Mouse (Mus musculus): Measurements from ENCODE around the gene Smo. TPM values are rescaled to one million over a fixed set of nuclear protein-coding genes. Genes with fewer than 3 reads are reported as not detected.
A peak's percentile ranks its signal among the peaks of the same experiment; 100 is the strongest.
"Not testable (repeated sequence)": the region's sequence is repeated elsewhere in the genome, so short reads cannot be mapped to it uniquely, and the experiment has no call there.

Gene Smo
- polyA plus RNA-seq, 1 experiment from 2014 or later, result 3.2 TPM

GRCm38 (mm10) chr6:29760397-29760796 lies 25.1 kb downstream of the Smo start:
- not testable (repeated sequence) for H3K36me3 ChIP-seq (replicated peaks); H3K4me1 ChIP-seq (replicated peaks); H3K9ac ChIP-seq; ATAC-seq (ENCODE audit: insufficient read depth); H3K9me3 ChIP-seq (replicated peaks); H3K27ac ChIP-seq (replicated peaks); H3K4me2 ChIP-seq; H3K4me3 ChIP-seq (replicated peaks); H3K27me3 ChIP-seq
- 70% methylated on average over 2 of the region's 2 CpGs for WGBS (ENCODE audit: insufficient replicate concordance)

GRCm38 (mm10) chr6:29761282-29761681 lies 26.0 kb downstream of the Smo start:
- Histone ChIP-seq H3K4me1 (replicated peaks) (no peaks in the 10 kb centered on the region; the same call in 1 of the 2 replicates), H3K27me3 (no peaks in the 10 kb centered on the region), H3K4me3 (replicated peaks) (no peak overlapping the region), H3K27ac (replicated peaks) (no peak overlapping the region), H3K9me3 (replicated peaks) (no peaks in the 10 kb centered on the region), H3K9ac (no peak overlapping the region), H3K4me2 (no peak overlapping the region), H3K36me3 (replicated peaks) (0 out of 2 replicates have a peak, but pooled peaks cover 3% of the 10 kb centered on the region)
- 64% methylated on average over 4 of the region's 4 CpGs for WGBS (ENCODE audit: insufficient replicate concordance)
- ATAC-seq (ENCODE audit: insufficient read depth), result no peak

- Histone ChIP-seq H3K4me1 (replicated peaks) (peaks cover 3% of the 10 kb centered on the region; the same call in 1 of the 2 replicates), H3K4me3 (replicated peaks) (no peak overlapping the region), H3K36me3 (replicated peaks) (no peaks in the 10 kb centered on the region), H3K27me3 (no peaks in the 10 kb centered on the region), H3K9me3 (replicated peaks) (no peaks in the 10 kb centered on the region), H3K4me2 (no peak overlapping the region), H3K9ac (no peak overlapping the region), H3K27ac (replicated peaks) (no peak overlapping the region)
- 57% methylated on average over 4 of the region's 4 CpGs for WGBS (ENCODE audit: insufficient replicate concordance)
- ATAC-seq (ENCODE audit: insufficient read depth), result no peak
Measured at GRCm38 (mm10) chr6:29762524-29762923, 27.2 kb downstream of the Smo start.

- no peak for ATAC-seq (ENCODE audit: insufficient read depth)
- H3K36me3 ChIP-seq (replicated peaks), result no peaks in the 10 kb centered on the region
Measured at GRCm38 (mm10) chr6:29766874-29767273, 31.6 kb downstream of the Smo start.

GRCm38 (mm10) chr6:29767813-29768660 lies 32.7 kb downstream of the Smo start, which contains the start of gene Ahcyl2:
TSS of gene Ahcyl2 (plus strand) at chr6:29768011.
- ATAC-seq (ENCODE audit: insufficient read depth), result peak; percentile 94
- WGBS (ENCODE audit: insufficient replicate concordance), result under 1% methylated on average over 54 of the region's 61 CpGs

More at GRCm38 (mm10) chr6:29766874-29767273, 31.6 kb downstream of the Smo start:
- no peak overlapping the region for H3K27ac ChIP-seq (replicated peaks)
- H3K4me3 ChIP-seq (replicated peaks), result no peak overlapping the region
- H3K27me3 ChIP-seq, result no peaks in the 10 kb centered on the region
- H3K9me3 ChIP-seq (replicated peaks), result no peaks in the 10 kb centered on the region
- H3K4me2 ChIP-seq, result no peak overlapping the region
- H3K9ac ChIP-seq, result no peak overlapping the region
- WGBS (ENCODE audit: insufficient replicate concordance), result 64% methylated on average over 2 of the region's 2 CpGs
- peaks cover 29% of the 10 kb centered on the region for H3K4me1 ChIP-seq (replicated peaks)

GRCm38 (mm10) chr6:29768791-29769441 lies 33.6 kb downstream of the Smo start:
- peak overlapping the region; percentile 99 for H3K4me2 ChIP-seq
- H3K9ac ChIP-seq, result peak overlapping the region; percentile 85
- peak; percentile 63 for ATAC-seq (ENCODE audit: insufficient read depth)
- no peaks in the 10 kb centered on the region for H3K36me3 ChIP-seq (replicated peaks)
- peak overlapping the region; percentile 89 for H3K4me3 ChIP-seq (replicated peaks)
- under 1% methylated on average over 44 of the region's 50 CpGs for WGBS (ENCODE audit: insufficient replicate concordance)
- H3K27me3 ChIP-seq, result no peaks in the 10 kb centered on the region
- no peaks in the 10 kb centered on the region for H3K9me3 ChIP-seq (replicated peaks)
- H3K27ac ChIP-seq (replicated peaks), result peak overlapping the region; percentile 81
- H3K4me1 ChIP-seq (replicated peaks), result peaks cover 31% of the 10 kb centered on the region

More at GRCm38 (mm10) chr6:29767813-29768660, 32.7 kb downstream of the Smo start, which contains the start of gene Ahcyl2:
- H3K9me3 ChIP-seq (replicated peaks), result no peaks in the 10 kb centered on the region
- peak within 1 kb of the TSS; percentile 85 for H3K9ac ChIP-seq
- peak within 1 kb of the TSS; percentile 81 for H3K27ac ChIP-seq (replicated peaks)
- H3K27me3 ChIP-seq, result no peaks in the 10 kb centered on the region
- H3K4me1 ChIP-seq (replicated peaks), result peaks cover 29% of the 10 kb centered on the region
- peak within 1 kb of the TSS; percentile 89 for H3K4me3 ChIP-seq (replicated peaks)
- no peaks in the 10 kb centered on the region for H3K36me3 ChIP-seq (replicated peaks)
- H3K4me2 ChIP-seq, result peak within 1 kb of the TSS; percentile 99

- no peak for ATAC-seq (ENCODE audit: insufficient read depth)
- WGBS (ENCODE audit: insufficient replicate concordance), result 60% methylated on average over 2 of the region's 2 CpGs
- H3K36me3 ChIP-seq (replicated peaks), result no peaks in the 10 kb centered on the region
- no peak overlapping the region for H3K4me2 ChIP-seq
- H3K27ac ChIP-seq (replicated peaks), result no peak overlapping the region
- no peak overlapping the region for H3K9ac ChIP-seq
- peaks cover 39% of the 10 kb centered on the region for H3K4me1 ChIP-seq (replicated peaks)
- no peak overlapping the region for H3K4me3 ChIP-seq (replicated peaks)
- no peaks in the 10 kb centered on the region for H3K27me3 ChIP-seq
- no peaks in the 10 kb centered on the region for H3K9me3 ChIP-seq (replicated peaks)
Measured at GRCm38 (mm10) chr6:29770672-29771321, 35.5 kb downstream of the Smo start.

GRCm38 (mm10) chr6:29772236-29772635 lies 36.9 kb downstream of the Smo start:
- no peaks in the 10 kb centered on the region for H3K27me3 ChIP-seq
- WGBS (ENCODE audit: insufficient replicate concordance), result 84% methylated on average over 3 of the region's 3 CpGs

GRCm38 (mm10) chr6:29774161-29774560 lies 38.9 kb downstream of the Smo start:
- Histone ChIP-seq H3K4me3 (replicated peaks) (no peak overlapping the region), H3K4me1 (replicated peaks) (peaks cover 38% of the 10 kb centered on the region), H3K27me3 (no peaks in the 10 kb centered on the region), H3K27ac (replicated peaks) (no peak overlapping the region), H3K4me2 (no peak overlapping the region), H3K9ac (no peak overlapping the region), H3K9me3 (replicated peaks) (no peaks in the 10 kb centered on the region), H3K36me3 (replicated peaks) (no peaks in the 10 kb centered on the region)
- no peak for ATAC-seq (ENCODE audit: insufficient read depth)
- 73% methylated on average over 1 of the region's 1 CpGs for WGBS (ENCODE audit: insufficient replicate concordance)

More at GRCm38 (mm10) chr6:29772236-29772635, 36.9 kb downstream of the Smo start:
- no peak overlapping the region for H3K4me2 ChIP-seq
- H3K9ac ChIP-seq, result no peak overlapping the region
- no peak overlapping the region for H3K4me3 ChIP-seq (replicated peaks)
- no peak for ATAC-seq (ENCODE audit: insufficient read depth)
- no peaks in the 10 kb centered on the region for H3K36me3 ChIP-seq (replicated peaks)
- no peak overlapping the region for H3K27ac ChIP-seq (replicated peaks)
- H3K9me3 ChIP-seq (replicated peaks), result no peaks in the 10 kb centered on the region
- H3K4me1 ChIP-seq (replicated peaks), result peaks cover 51% of the 10 kb centered on the region

GRCm38 (mm10) chr6:29775609-29776008 lies 40.3 kb downstream of the Smo start:
- no peak overlapping the region for H3K27ac ChIP-seq (replicated peaks)
- WGBS (ENCODE audit: insufficient replicate concordance), result 76% methylated on average over 1 of the region's 1 CpGs
- H3K9me3 ChIP-seq (replicated peaks), result no peaks in the 10 kb centered on the region
- peaks cover 32% of the 10 kb centered on the region for H3K4me1 ChIP-seq (replicated peaks)
- no peak overlapping the region for H3K9ac ChIP-seq
- no peak overlapping the region for H3K4me2 ChIP-seq
- H3K4me3 ChIP-seq (replicated peaks), result no peak overlapping the region
- H3K36me3 ChIP-seq (replicated peaks), result no peaks in the 10 kb centered on the region
- no peak for ATAC-seq (ENCODE audit: insufficient read depth)
- H3K27me3 ChIP-seq, result no peaks in the 10 kb centered on the region
